Mouse (Mus musculus) layer of hippocampus, adult 2 months (tissue): ENCODE results near the gene Sh3rf1. TPM values are rescaled to one million over a fixed set of nuclear protein-coding genes. Genes with fewer than 3 reads are reported as not detected.
A peak's percentile ranks its signal among the peaks of the same experiment; 100 is the strongest.

Experiments used
- DNase-seq, 2 experiments: peaks; one replicate each; pipeline ENCODE4 v3.0.0; 2022; ENCODE audit warnings: low spot score in 2 of 2
- H3K27ac ChIP-seq: fragments of 200-600 bp; 2 replicates; pipeline ENCODE4 v1.8.1; 2022
- H3K4me3 ChIP-seq: fragments of 200-600 bp; 2 replicates; pipeline ENCODE4 v1.8.1; 2022; ENCODE audit warnings: mild to moderate bottlenecking
- CTCF ChIP-seq: fragments of 200-600 bp; conservative IDR thresholded peaks from 2 replicates; pipeline ENCODE4 v1.8.1; 2022; ENCODE audit warnings: antibody characterized with exemption, mild to moderate bottlenecking, moderate library complexity
- total RNA-seq, 2 experiments: library from RNA; stranded (reverse); gene quantifications; 2 replicates each; pipeline ENCODE4 v1.2.3; 2021

Gene Sh3rf1
- total RNA-seq, 2 experiments from 2014 or later = 66.7 to 67.5 TPM

DNA sequence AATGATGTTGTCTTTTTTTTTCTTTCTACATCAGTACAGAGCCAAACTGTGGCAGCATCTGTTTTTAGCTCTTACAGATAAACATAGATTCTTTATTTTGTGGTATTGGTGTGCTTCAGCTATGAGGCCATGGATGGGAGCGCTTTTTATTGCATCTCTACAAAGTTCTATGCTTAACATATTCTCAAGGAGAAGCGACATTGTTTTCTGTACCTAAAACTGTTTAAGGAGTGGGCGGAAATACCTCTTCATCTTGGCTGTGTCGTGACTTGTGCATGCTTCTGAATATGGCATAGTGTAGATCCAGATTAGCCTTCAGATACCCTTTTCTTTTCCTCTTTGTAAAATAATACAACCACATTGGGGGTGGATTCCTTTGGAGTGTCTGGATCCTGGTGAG lies 25.8 kb downstream of the Sh3rf1 start:
- TF ChIP-seq CTCF = no peak
- Histone ChIP-seq H3K4me3 (no peak overlapping the region), H3K27ac (no peak overlapping the region)
- DNase-seq = no peak

DNA sequence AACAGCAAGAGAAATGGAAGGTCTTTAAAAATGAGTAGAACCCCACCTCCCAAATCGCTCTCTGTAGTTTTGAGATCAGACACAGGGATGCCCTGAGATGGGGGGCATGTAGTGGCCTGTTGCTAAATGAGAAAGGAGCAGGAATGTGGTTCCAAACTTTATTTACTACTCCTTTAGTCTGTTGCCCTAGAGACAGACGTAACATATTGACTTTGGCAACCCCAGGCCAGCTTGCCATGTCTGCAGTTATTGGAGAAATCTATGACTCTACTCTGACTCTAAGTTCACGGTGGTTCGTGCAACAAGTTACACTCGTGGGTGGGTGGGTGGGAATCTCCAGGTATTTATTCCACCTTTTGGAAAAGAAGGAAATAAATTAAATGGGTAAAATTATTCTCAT lies 30.5 kb downstream of the Sh3rf1 start:
- TF ChIP-seq CTCF = no peak
- no peak for DNase-seq
- Histone ChIP-seq H3K4me3 (no peak overlapping the region), H3K27ac (no peak overlapping the region)

DNA sequence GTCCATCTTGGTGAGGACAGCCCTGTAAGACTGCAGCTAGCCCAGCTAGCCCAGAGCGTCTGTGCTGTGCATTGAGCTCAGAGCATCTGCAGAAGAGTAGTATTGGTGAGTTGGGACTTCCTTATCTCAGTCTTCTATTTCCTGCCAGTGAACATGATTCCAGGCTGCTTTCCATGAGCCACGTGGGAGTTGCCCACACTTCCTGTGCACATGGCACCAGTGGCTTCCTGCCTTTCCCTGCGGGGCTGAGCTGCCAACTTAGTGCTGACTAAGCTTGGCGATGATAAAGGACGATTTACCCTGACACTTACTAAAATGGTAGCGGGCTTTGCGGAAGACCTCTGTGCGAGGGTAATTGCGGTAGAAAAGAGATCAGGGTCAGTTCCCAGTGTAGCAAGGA lies 35.2 kb downstream of the Sh3rf1 start:
- peak; percentile 75 to 86 for DNase-seq
- peak overlapping the region; percentile 2; the same call in 1 of the 2 replicates for H3K4me3 ChIP-seq
- TF ChIP-seq CTCF = no peak
- peak overlapping the region; percentile 74 for H3K27ac ChIP-seq

DNA sequence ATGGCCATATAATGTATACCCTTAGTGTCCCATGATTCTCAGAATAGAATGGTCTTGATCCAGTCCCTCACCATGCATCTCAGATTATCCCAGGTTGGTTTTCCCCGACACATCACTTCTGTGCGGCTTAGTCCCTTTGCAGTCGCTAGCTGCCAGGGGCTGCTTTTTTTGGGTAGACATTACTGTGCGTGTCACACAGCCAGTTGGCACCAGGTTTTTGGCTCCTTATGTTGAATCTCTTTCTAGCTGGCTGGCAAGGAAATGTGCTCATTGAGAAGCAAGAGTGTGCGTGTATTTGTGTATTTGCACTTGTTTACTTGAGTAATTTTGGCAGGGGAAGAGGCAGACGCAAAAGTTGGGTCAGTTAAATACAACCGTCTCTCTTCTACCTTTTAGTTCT lies 35.9 kb downstream of the Sh3rf1 start:
- peak overlapping the region; percentile 18; the same call in 1 of the 2 replicates for H3K4me3 ChIP-seq
- DNase-seq = peak; percentile 63 to 81
- peak overlapping the region; percentile 74 for H3K27ac ChIP-seq
- TF ChIP-seq CTCF = no peak

DNA sequence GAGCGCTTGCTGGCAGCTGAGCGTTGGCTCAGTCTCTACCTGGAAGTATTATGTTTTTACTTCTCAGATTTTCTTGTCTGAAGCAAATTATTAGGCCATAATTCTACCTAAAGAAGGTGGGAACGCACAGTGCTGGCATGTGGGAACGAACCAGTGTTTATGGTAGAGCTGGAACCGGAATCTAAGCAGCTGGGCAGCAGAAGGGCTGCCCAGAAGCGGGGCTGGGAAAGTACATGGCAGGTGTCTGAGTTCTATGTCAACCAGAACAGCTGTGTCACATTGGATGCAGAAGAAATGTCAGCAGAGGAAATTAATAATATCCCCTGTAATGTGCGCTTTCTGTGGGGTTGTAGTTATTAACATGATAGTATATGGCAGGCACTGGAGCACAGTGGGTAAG lies 36.9 kb downstream of the Sh3rf1 start:
- no peak for TF ChIP-seq CTCF
- H3K4me3 ChIP-seq = no peak overlapping the region
- no peak for DNase-seq
- peak overlapping the region; percentile 74; the same call in 1 of the 2 replicates for H3K27ac ChIP-seq

DNA sequence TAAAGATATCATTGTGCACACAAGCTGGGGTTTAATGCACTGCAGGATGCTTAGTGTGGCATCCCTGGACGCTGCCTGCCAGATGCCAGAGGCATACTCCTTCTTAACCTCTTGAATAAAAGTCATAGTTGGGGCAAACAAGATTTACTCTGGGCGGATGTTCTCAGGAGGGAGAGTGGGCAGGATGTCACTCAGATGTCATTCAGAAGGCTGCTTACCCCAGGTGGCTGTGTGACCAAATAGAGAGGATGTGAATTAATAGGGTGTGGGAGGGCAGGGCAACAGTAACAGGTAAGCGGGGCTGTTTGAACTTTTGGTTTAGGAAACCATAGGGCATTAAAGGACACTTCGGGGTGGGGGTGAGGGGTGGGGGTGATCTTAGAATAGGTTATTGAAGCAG lies 37.7 kb downstream of the Sh3rf1 start:
- Histone ChIP-seq H3K27ac (no peak overlapping the region), H3K4me3 (no peak overlapping the region)
- no peak for DNase-seq
- TF ChIP-seq CTCF = no peak

DNA sequence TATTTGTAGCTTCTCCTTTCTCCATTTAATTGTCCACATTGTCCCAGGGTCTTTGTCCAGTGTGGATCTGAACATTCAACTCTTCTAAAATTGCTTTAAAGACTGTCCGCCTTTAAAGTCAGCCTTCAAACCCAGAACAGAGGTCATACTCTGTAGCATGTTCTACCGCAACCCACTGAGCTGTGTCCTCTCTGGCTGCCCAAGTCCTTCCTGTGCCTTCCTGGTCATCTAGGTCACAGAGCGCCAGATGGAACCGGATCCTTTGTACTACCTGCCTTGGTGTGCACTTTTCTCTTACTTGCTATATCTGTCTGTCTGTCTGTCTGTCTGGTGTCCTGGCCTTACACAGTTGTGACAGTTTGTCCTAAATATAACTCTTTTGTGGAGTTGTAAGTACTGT lies 40.0 kb downstream of the Sh3rf1 start:
- Histone ChIP-seq H3K27ac (no peak overlapping the region), H3K4me3 (no peak overlapping the region)
- DNase-seq = no peak
- no peak for TF ChIP-seq CTCF

DNA sequence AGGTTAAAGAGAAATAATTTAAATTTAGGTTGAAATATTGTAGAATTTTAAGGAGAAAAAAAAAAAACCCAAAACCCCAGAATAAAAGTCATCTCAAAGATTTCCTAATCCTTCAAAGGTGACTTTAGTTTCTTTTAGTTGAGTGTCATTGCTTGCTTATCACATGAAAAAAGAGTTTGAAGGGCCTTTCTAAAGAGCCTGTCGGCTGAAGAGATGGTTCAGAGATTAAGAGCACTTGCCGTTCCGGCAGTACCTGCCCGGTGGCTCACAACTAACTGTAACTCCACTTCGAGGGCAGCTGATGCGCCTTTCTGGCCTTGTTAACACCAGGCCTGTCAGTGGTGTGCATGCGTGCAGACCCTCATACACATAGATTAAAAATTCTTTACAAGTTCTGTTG lies 41.2 kb downstream of the Sh3rf1 start:
- Histone ChIP-seq H3K27ac (no peak overlapping the region), H3K4me3 (no peak overlapping the region)
- DNase-seq = no peak
- TF ChIP-seq CTCF = no peak

DNA sequence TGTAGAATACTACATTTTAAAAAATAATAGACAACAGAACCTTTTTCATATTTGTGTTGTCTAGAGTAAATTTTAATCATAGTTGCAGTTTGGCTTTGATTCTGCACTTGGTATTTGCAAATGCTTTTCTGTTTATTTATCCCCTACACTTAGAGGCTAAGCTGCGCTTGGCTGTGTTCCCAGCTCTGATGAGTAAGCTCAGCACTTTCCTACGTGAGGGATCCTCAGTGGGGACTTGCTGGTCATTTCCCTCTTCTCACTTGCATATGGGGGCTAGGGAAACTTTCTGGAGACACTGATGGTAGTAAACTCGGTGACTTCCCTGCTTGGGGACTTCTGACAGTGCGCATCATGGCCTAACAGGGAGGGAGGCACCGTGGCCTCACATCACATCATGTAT lies 41.7 kb downstream of the Sh3rf1 start:
- no peak overlapping the region for H3K4me3 ChIP-seq
- no peak for DNase-seq
- no peak for TF ChIP-seq CTCF
- H3K27ac ChIP-seq = no peak overlapping the region

DNA sequence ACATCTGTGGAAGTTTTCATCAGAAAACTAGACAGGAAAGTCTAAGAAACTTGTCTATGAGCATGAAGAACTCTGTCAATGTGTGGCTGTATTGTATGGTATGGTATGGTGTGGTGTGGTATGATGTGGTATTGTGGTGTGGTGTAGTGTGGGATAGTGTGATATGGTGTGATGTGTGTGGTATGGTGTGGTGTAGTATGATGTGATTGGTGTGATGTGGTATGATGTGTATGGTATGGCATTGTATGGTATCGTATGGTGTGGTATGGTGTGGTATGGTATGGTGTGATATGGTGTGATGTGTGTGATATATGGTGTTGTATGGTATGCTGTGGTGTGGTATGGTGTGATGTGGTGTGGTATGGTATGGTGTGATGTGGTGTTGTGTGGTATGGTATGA lies 43.4 kb downstream of the Sh3rf1 start:
- no peak for TF ChIP-seq CTCF
- Histone ChIP-seq H3K27ac (no peak overlapping the region), H3K4me3 (no peak overlapping the region)
- no peak for DNase-seq

DNA sequence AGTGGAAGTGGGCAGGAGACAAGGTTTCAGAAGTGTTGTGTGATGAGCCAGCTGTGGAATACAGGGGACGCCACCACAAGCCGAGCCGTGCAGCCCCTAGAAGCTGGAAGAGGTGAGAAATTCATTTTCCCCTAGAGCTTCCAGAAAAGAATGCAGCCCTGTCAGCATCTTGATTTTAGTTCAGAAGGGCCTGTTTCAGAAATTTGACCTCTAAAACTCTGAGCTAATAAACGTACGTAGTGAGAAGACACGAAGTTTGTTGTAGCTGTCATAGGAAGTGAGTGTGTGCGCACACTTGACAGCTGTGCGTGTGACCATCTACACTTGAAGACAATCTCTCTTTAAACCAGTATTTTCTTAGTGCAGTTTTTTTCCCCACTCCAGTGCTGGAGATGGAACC lies 44.0 kb downstream of the Sh3rf1 start:
- DNase-seq = no peak
- no peak for TF ChIP-seq CTCF
- no peak overlapping the region for H3K4me3 ChIP-seq
- H3K27ac ChIP-seq = no peak overlapping the region

DNA sequence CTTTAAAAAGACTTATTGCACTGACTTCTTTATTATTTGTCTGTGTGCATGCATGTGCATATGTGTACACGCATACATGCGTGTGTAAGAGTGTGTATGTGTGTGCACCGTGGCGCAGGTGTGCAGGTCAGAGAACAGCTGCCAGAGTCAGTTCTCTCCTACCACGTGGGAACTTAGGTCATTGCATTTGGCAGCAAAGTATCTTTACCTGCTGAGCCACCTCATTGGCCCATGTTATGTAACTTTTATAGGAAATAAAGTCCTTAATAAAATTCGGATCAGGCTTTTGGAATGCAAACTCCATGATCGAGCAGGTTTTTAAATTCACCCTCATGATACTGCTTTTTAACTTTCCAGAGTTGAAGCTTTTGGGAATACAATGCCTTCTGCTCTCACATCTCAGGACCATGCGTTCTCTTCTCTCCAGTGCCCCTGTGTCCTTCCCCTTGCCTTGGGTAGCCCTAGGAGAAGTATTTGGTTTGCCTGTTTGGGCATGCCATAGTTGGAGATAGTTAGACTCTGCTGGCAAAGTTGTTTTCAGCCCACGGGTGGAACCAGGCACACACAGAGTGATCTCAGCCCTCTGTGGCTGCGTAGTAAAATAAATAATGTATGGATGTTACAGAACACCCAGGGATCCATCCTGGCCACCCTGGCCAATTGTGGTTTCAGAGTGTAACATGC lies 44.7 kb downstream of the Sh3rf1 start:
- Histone ChIP-seq H3K27ac (no peak overlapping the region), H3K4me3 (no peak overlapping the region)
- TF ChIP-seq CTCF = no peak
- DNase-seq = no peak

DNA sequence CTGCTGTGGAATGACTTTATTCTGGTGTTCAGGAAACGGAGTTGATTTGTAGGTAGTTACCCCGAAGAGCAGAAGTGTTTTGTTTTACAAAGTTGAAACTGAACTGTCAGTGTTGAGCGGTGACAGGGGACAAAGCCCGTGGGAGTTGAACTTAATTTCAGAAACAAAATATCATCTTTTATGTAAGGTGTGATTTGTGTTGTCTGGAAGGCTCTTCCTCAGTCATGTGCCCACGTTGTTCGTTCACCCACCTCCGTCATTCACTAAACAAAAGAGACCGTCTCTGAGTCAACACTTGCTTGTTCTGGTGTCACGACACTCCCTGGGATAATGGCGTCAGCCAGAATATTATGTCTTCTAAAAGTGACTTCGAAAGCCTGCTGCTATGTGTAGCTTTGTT lies 46.3 kb downstream of the Sh3rf1 start:
- no peak for DNase-seq
- no peak for TF ChIP-seq CTCF
- H3K27ac ChIP-seq = peak overlapping the region; percentile 46; the same call in 1 of the 2 replicates
- H3K4me3 ChIP-seq = no peak overlapping the region

DNA sequence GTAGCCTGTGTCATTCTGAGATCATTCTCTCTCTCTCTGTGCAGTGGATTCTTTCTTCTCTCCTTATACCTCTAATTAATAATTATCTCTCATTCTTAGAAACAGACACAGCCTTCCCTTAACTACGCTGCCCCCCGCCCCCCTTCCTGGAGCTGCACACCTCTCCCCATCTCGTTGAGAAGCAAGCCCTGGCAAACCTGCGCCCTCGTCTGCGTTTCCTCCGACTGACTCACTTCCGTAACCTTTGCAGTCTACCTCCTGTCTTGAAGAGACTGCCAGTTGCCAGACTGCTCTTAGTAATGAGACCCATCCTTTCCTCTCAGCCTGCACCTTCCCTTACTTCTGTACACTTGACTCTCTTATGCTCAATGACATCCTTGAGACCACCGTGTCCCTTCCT lies 46.9 kb downstream of the Sh3rf1 start:
- DNase-seq = no peak
- Histone ChIP-seq H3K4me3 (no peak overlapping the region), H3K27ac (peak overlapping the region; percentile 46; the same call in 1 of the 2 replicates)
- TF ChIP-seq CTCF = no peak
